Mouse (Mus musculus) neural tube, embryonic 11.5 days (tissue): ENCODE results near the gene Srcap. TPM values are rescaled to one million over a fixed set of nuclear protein-coding genes. Genes with fewer than 3 reads are reported as not detected.
"Not testable (repeated sequence)": the region's sequence is repeated elsewhere in the genome, so short reads cannot be mapped to it uniquely, and the experiment has no call there.

Source experiments
- ATAC-seq: fragments of 200-750 bp; cut with Nextera tagmentation; 2 replicates; pipeline ENCODE4 v1.8.0; 2017; ENCODE audit warnings: moderate number of reproducible peaks, mild to moderate bottlenecking, moderate TSS enrichment, moderate library complexity; ENCODE audit not compliant: insufficient read depth, low FRiP score, low TSS enrichment
- DNase-seq: peaks from one replicate; pipeline ENCODE4 v3.0.0-alpha.2; 2015; ENCODE audit warnings: low spot score
- H3K27ac ChIP-seq: fragments of 300-500 bp; sonication (generic); 2 replicates; pipeline ENCODE4 v1.5.1; 2014; ENCODE audit warnings: low read depth, mild to moderate bottlenecking, low read length
- H3K27me3 ChIP-seq: fragments of 300-500 bp; sonication (generic); 2 replicates; pipeline ENCODE4 v1.6.1; 2014; ENCODE audit warnings: mild to moderate bottlenecking, low read length, mixed read lengths; ENCODE audit not compliant: control insufficient read depth, insufficient read depth
- H3K36me3 ChIP-seq: fragments of 300-500 bp; sonication (generic); 2 replicates; pipeline ENCODE4 v1.6.1; 2014; ENCODE audit warnings: mild to moderate bottlenecking, low read length, moderate library complexity, mixed read lengths; ENCODE audit not compliant: control insufficient read depth, insufficient read depth
- H3K4me1 ChIP-seq: fragments of 300-500 bp; sonication (generic); 2 replicates; pipeline ENCODE4 v1.6.1; 2014; ENCODE audit warnings: low read length, mixed read lengths; ENCODE audit not compliant: control insufficient read depth, insufficient read depth
- H3K4me2 ChIP-seq: fragments of 300-500 bp; sonication (generic); 2 replicates; pipeline ENCODE4 v1.6.1; 2014; ENCODE audit warnings: low read depth, mild to moderate bottlenecking, moderate library complexity
- H3K4me3 ChIP-seq: fragments of 300-500 bp; sonication (generic); 2 replicates; pipeline ENCODE4 v1.5.1; 2014; ENCODE audit warnings: low read depth, low read length
- H3K9ac ChIP-seq: fragments of 300-500 bp; sonication (generic); 2 replicates; pipeline ENCODE4 v1.6.1; 2014; ENCODE audit warnings: mild to moderate bottlenecking, low read length
- H3K9me3 ChIP-seq: fragments of 300-500 bp; sonication (generic); 2 replicates; pipeline ENCODE4 v1.6.1; 2016; ENCODE audit warnings: low read length; ENCODE audit not compliant: control insufficient read depth
- WGBS: fragments of 180-500 bp; shearing (Covaris S2); extraction: QIAGEN DNeasy Blood & Tissue Kit; methylation state at CpG from one replicate; pipeline ENCODE4 v1.1.7; 2014; 5-methylcytosine and 5-hydroxymethylcytosine counted together
- polyA plus RNA-seq: library from polyadenylated mRNA; unstranded; fragments of >200 nt; fragmentation: Nextera tagmentation; extraction: Ambion mirVana; gene quantifications from 2 replicates; pipeline ENCODE4 v1.2.1, GENCODE M21; 2014

Srcap gene
- polyA plus RNA-seq, 1 experiment from 2014 or later = 58.3 TPM

GRCm38 (mm10) chr7:127508291-127508690, 3.5 kb upstream of the Srcap start:
- Histone ChIP-seq H3K27ac (no peak overlapping the region), H3K4me3 (no peak overlapping the region), H3K36me3 (no peaks in the 10 kb centered on the region), H3K9ac (no peak overlapping the region), H3K4me1 (no peaks in the 10 kb centered on the region; the same call in 1 of the 2 replicates), H3K27me3 (no peaks in the 10 kb centered on the region), H3K9me3 (no peaks in the 10 kb centered on the region), H3K4me2 (no peak overlapping the region)
- DNase-seq (no peak), ATAC-seq (no peak)
- 96% methylated on average over 3 of the region's 3 CpGs for WGBS

- not testable (repeated sequence) for H3K4me2 ChIP-seq, H3K27ac ChIP-seq, H3K9ac ChIP-seq, H3K4me3 ChIP-seq, H3K27me3 ChIP-seq, H3K36me3 ChIP-seq, H3K9me3 ChIP-seq, DNase-seq, H3K4me1 ChIP-seq, ATAC-seq
- 87% methylated on average over 3 of the region's 4 CpGs for WGBS
Measured at GRCm38 (mm10) chr7:127509830-127510229, 2.0 kb upstream of the Srcap start.

GRCm38 (mm10) chr7:127511241-127511640, 542 bp upstream of the Srcap start:
- Histone ChIP-seq H3K27me3 (no peaks in the 10 kb centered on the region), H3K9ac (peak overlapping the region; percentile 89), H3K4me2 (peak overlapping the region; percentile 38), H3K4me1 (peaks cover 7% of the 10 kb centered on the region; the same call in 1 of the 2 replicates), H3K9me3 (no peaks in the 10 kb centered on the region), H3K27ac (no peak overlapping the region), H3K4me3 (peak overlapping the region; percentile 82), H3K36me3 (0 out of 2 replicates have a peak, but pooled peaks cover 2% of the 10 kb centered on the region)
- ATAC-seq (no peak), DNase-seq (no peak)
- 43% methylated on average over 8 of the region's 8 CpGs for WGBS

GRCm38 (mm10) chr7:127512231-127513015, 640 bp downstream of the Srcap start:
- WGBS = under 1% methylated on average over 78 of the region's 93 CpGs
- Histone ChIP-seq H3K4me1 (peaks cover 7% of the 10 kb centered on the region; the same call in 1 of the 2 replicates), H3K4me2 (peak overlapping the region; percentile 40), H3K9ac (peak overlapping the region; percentile 89), H3K27ac (peak overlapping the region; percentile 97), H3K36me3 (0 out of 2 replicates have a peak, but pooled peaks cover 2% of the 10 kb centered on the region), H3K27me3 (no peaks in the 10 kb centered on the region), H3K4me3 (peak overlapping the region; percentile 82), H3K9me3 (no peaks in the 10 kb centered on the region)
- DNase-seq (peak; percentile 98), ATAC-seq (peak; percentile 82)

- Histone ChIP-seq H3K9ac (peak overlapping the region; percentile 89), H3K4me1 (peaks cover 7% of the 10 kb centered on the region; the same call in 1 of the 2 replicates), H3K9me3 (no peaks in the 10 kb centered on the region), H3K36me3 (0 out of 2 replicates have a peak, but pooled peaks cover 2% of the 10 kb centered on the region), H3K4me2 (peak overlapping the region; percentile 40), H3K27me3 (no peaks in the 10 kb centered on the region), H3K27ac (peak overlapping the region; percentile 97; the same call in 1 of the 2 replicates), H3K4me3 (peak overlapping the region; percentile 82)
- DNase-seq (no peak), ATAC-seq (no peak)
- WGBS = 45% methylated on average over 8 of the region's 8 CpGs
Measured at GRCm38 (mm10) chr7:127513016-127513390, 1.2 kb downstream of the Srcap start.

GRCm38 (mm10) chr7:127513781-127514180, 2.0 kb downstream of the Srcap start:
- Histone ChIP-seq H3K9ac (no peak overlapping the region), H3K4me1 (peaks cover 7% of the 10 kb centered on the region; the same call in 1 of the 2 replicates), H3K36me3 (0 out of 2 replicates have a peak, but pooled peaks cover 2% of the 10 kb centered on the region), H3K4me3 (peak overlapping the region; percentile 82; the same call in 1 of the 2 replicates), H3K27ac (no peak overlapping the region), H3K27me3 (no peaks in the 10 kb centered on the region), H3K9me3 (no peaks in the 10 kb centered on the region), H3K4me2 (peak overlapping the region; percentile 40)
- DNase-seq = no peak
- 89% methylated on average over 3 of the region's 3 CpGs for WGBS
- no peak for ATAC-seq

- WGBS = 95% methylated on average over 7 of the region's 7 CpGs
- H3K27ac ChIP-seq = no peak overlapping the region
- H3K27me3 ChIP-seq = no peaks in the 10 kb centered on the region
- ATAC-seq (no peak), DNase-seq (no peak)
- H3K4me2 ChIP-seq = no peak overlapping the region
- no peak overlapping the region for H3K4me3 ChIP-seq
- peaks cover 5% of the 10 kb centered on the region; the same call in 1 of the 2 replicates for H3K36me3 ChIP-seq
- H3K9ac ChIP-seq = no peak overlapping the region
- peaks cover 7% of the 10 kb centered on the region; the same call in 1 of the 2 replicates for H3K4me1 ChIP-seq
- no peaks in the 10 kb centered on the region for H3K9me3 ChIP-seq
Measured at GRCm38 (mm10) chr7:127515846-127516245, 4.1 kb downstream of the Srcap start.

GRCm38 (mm10) chr7:127516344-127516743, 4.6 kb downstream of the Srcap start:
- 96% methylated on average over 6 of the region's 7 CpGs for WGBS
- DNase-seq (no peak), ATAC-seq (no peak)
- Histone ChIP-seq H3K4me2 (no peak overlapping the region), H3K27me3 (no peaks in the 10 kb centered on the region), H3K4me1 (peaks cover 7% of the 10 kb centered on the region; the same call in 1 of the 2 replicates), H3K4me3 (no peak overlapping the region), H3K9me3 (no peaks in the 10 kb centered on the region), H3K9ac (no peak overlapping the region), H3K36me3 (peaks cover 5% of the 10 kb centered on the region; the same call in 1 of the 2 replicates), H3K27ac (no peak overlapping the region)

- no peak for DNase-seq
- Histone ChIP-seq H3K4me1 (no peaks in the 10 kb centered on the region), H3K9me3 (no peaks in the 10 kb centered on the region), H3K27me3 (no peaks in the 10 kb centered on the region), H3K36me3 (peaks cover 20% of the 10 kb centered on the region), H3K27ac (no peak within 1 kb of the TSS), H3K4me2 (no peak within 1 kb of the TSS), H3K4me3 (no peak within 1 kb of the TSS), H3K9ac (no peak within 1 kb of the TSS)
- ATAC-seq = no peak
- 94% methylated on average over 3 of the region's 3 CpGs for WGBS
Measured at GRCm38 (mm10) chr7:127519284-127519683, 7.5 kb downstream of the Srcap start, which contains the start of gene Gm42715. Gene Gm42715, plus strand, starts transcription at chr7:127519584.
